Comparison of ENCODE assay signal across 32 mouse cellular contexts in genomic region chr12:51694966-51695365, GRCm38 (mm10). TPM values are rescaled to one million over a fixed set of nuclear protein-coding genes. Genes with fewer than 3 reads are reported as not detected.
A peak's percentile ranks its signal among the peaks of the same experiment; 100 is the strongest.
DNase-seq lines count a peak whose midpoint lies in the region; ATAC-seq and TF ChIP-seq lines count a peak whose summit lies in the region.
"Had no signal": no experiment of that assay in that cellular context is flagged by ENCODE, and none has a peak within 500 bp of the region (broad histone marks: within the 10 kb centered on the region; RNA-seq: fewer than 3 reads in every experiment).

No protein-coding gene starts in this region.

- no peak overlapping the region for H3K4me3 ChIP-seq in heart, embryonic 12.5 days
- H3K4me3 ChIP-seq in intestine, postnatal 0 days (ENCODE audit: low read depth, low read length): no peak overlapping the region
- H3K4me3 ChIP-seq in intestine, embryonic 16.5 days (ENCODE audit: low read length): no peak overlapping the region
- no peak overlapping the region for H3K4me3 ChIP-seq in lung, postnatal 0 days (ENCODE audit: low read depth, low read length)
- no peak overlapping the region for H3K4me3 ChIP-seq in stomach, postnatal 0 days (ENCODE audit: low read depth, low read length)
- H3K4me3 ChIP-seq: erythroblast, embryonic 14.5 days; hindbrain, embryonic 10.5 days; hindbrain, embryonic 15.5 days; limb, embryonic 10.5 days; limb, embryonic 15.5 days; midbrain, embryonic 12.5 days; myocyte; neural tube, embryonic 12.5 days had no signal

- no peak overlapping the region for H3K9ac ChIP-seq in heart, embryonic 12.5 days
- no peak overlapping the region for H3K9ac ChIP-seq in intestine, postnatal 0 days (ENCODE audit: low read depth, low read length)
- H3K9ac ChIP-seq in intestine, embryonic 16.5 days (ENCODE audit: low read depth, low read length): no peak overlapping the region
- H3K9ac ChIP-seq in lung, postnatal 0 days (replicated peaks; ENCODE audit: low read depth): no peak overlapping the region
- H3K9ac ChIP-seq in stomach, postnatal 0 days (ENCODE audit: low read length): no peak overlapping the region
- H3K9ac ChIP-seq: forebrain, postnatal 0 days; hindbrain, embryonic 15.5 days; limb, embryonic 15.5 days; midbrain, embryonic 12.5 days; neural tube, embryonic 12.5 days had no signal

- DNase-seq in heart, postnatal 10 days: no peak
- no peak for DNase-seq in lung, postnatal 0 days (ENCODE audit: low spot score)
- no peak for DNase-seq in lung, postnatal 10 days
- no peak for DNase-seq in stomach, postnatal 0 days (ENCODE audit: low spot score)
- DNase-seq: adrenal gland, adult 2 months; adrenal gland, postnatal 36 days; cerebellum, adult 2 months; cerebellum, postnatal 14 days; forebrain, postnatal 0 days; gastrocnemius, postnatal 10 days; kidney, adult 8-10 months; kidney, postnatal 4 days; lung, adult 2 months; right cerebral cortex, adult 18-20 months; spleen, adult 18-20 months; thymus, adult 2 months; thymus, postnatal 36 days had no signal

- intact Hi-C loops in heart, postnatal 10 days (cut with DNase I): no loop called here

- ATAC-seq in heart, embryonic 12.5 days (ENCODE audit: insufficient number of reproducible peaks, low FRiP score): no peak
- ATAC-seq in intestine, postnatal 0 days: no peak
- ATAC-seq in intestine, embryonic 16.5 days: no peak
- no peak for ATAC-seq in lung, postnatal 0 days
- no peak for ATAC-seq in stomach, postnatal 0 days (ENCODE audit: low FRiP score, low TSS enrichment)
- ATAC-seq: activated CD4-positive, CD25-positive, alpha-beta regulatory T cell, adult 4 months; CD4-positive, CD25-positive, alpha-beta regulatory T cell, adult 4 months; forebrain, postnatal 0 days had no signal

- no peak for TF ChIP-seq CTCF in intestine, postnatal 0 days (IDR thresholded peaks at IDR 0.05; ENCODE audit: low read depth)
- no peak for TF ChIP-seq CTCF in lung, postnatal 0 days (IDR thresholded peaks at IDR 0.05)
- no peak for TF ChIP-seq CTCF in stomach, postnatal 0 days (IDR thresholded peaks at IDR 0.05; ENCODE audit: low read depth)

- peak overlapping the region; percentile 27; the same call in 1 of the 2 replicates for H3K27ac ChIP-seq in heart, embryonic 12.5 days (ENCODE audit: poor library complexity, severe bottlenecking)
- H3K27ac ChIP-seq in intestine, postnatal 0 days (ENCODE audit: low read depth, low read length): peak overlapping the region; percentile 57; the same call in 1 of the 2 replicates
- no peak overlapping the region for H3K27ac ChIP-seq in intestine, embryonic 16.5 days (ENCODE audit: low read length)
- H3K27ac ChIP-seq in lung, postnatal 0 days (ENCODE audit: low read length): peak overlapping the region; percentile 77
- 0 out of 2 replicates have a peak overlapping the region, but pooled peaks have one; percentile 76 for H3K27ac ChIP-seq in stomach, postnatal 0 days (replicated peaks)
- H3K27ac ChIP-seq: hindbrain, embryonic 15.5 days; limb, embryonic 10.5 days; limb, embryonic 15.5 days; midbrain, embryonic 12.5 days; neural tube, embryonic 12.5 days had no signal

- peaks cover 26% of the 10 kb centered on the region for H3K4me1 ChIP-seq in heart, embryonic 12.5 days (replicated peaks)
- H3K4me1 ChIP-seq in intestine, postnatal 0 days (replicated peaks; ENCODE audit: control insufficient read depth, insufficient read depth, low read length): no peaks in the 10 kb centered on the region
- peaks cover 8% of the 10 kb centered on the region for H3K4me1 ChIP-seq in intestine, embryonic 16.5 days (ENCODE audit: control insufficient read depth, insufficient read depth, low read length)
- peaks cover 11% of the 10 kb centered on the region; the same call in 1 of the 2 replicates for H3K4me1 ChIP-seq in lung, postnatal 0 days (ENCODE audit: insufficient read depth, low read depth, low read length)
- H3K4me1 ChIP-seq in stomach, postnatal 0 days (replicated peaks; ENCODE audit: control insufficient read depth, insufficient read depth): no peaks in the 10 kb centered on the region
- H3K4me1 ChIP-seq: midbrain, embryonic 12.5 days had no signal

- H3K9me3 ChIP-seq in heart, embryonic 12.5 days (replicated peaks): no peaks in the 10 kb centered on the region
- H3K9me3 ChIP-seq in intestine, postnatal 0 days (ENCODE audit: control insufficient read depth): no peaks in the 10 kb centered on the region
- no peaks in the 10 kb centered on the region for H3K9me3 ChIP-seq in intestine, embryonic 16.5 days (ENCODE audit: control insufficient read depth, low read length)
- no peaks in the 10 kb centered on the region for H3K9me3 ChIP-seq in lung, postnatal 0 days (ENCODE audit: low read length)
- H3K9me3 ChIP-seq in stomach, postnatal 0 days (ENCODE audit: control insufficient read depth, low read length): no peaks in the 10 kb centered on the region
- H3K9me3 ChIP-seq: hindbrain, embryonic 10.5 days; hindbrain, embryonic 15.5 days; limb, embryonic 10.5 days; limb, embryonic 15.5 days; midbrain, embryonic 12.5 days; neural tube, embryonic 12.5 days had no signal

- H3K36me3 ChIP-seq in heart, embryonic 12.5 days: no peaks in the 10 kb centered on the region
- H3K36me3 ChIP-seq in intestine, postnatal 0 days (ENCODE audit: control insufficient read depth, insufficient read depth): no peaks in the 10 kb centered on the region
- no peaks in the 10 kb centered on the region for H3K36me3 ChIP-seq in intestine, embryonic 16.5 days (ENCODE audit: control insufficient read depth, insufficient read depth, low read length)
- no peaks in the 10 kb centered on the region for H3K36me3 ChIP-seq in lung, postnatal 0 days (ENCODE audit: insufficient read depth, low read length)
- H3K36me3 ChIP-seq in stomach, postnatal 0 days (ENCODE audit: control insufficient read depth, insufficient read depth, low read length): no peaks in the 10 kb centered on the region
- H3K36me3 ChIP-seq: hindbrain, embryonic 10.5 days; hindbrain, embryonic 15.5 days; limb, embryonic 10.5 days; limb, embryonic 15.5 days; midbrain, embryonic 12.5 days; neural tube, embryonic 12.5 days had no signal

- no peak overlapping the region for H3K4me2 ChIP-seq in heart, embryonic 12.5 days
- no peak overlapping the region for H3K4me2 ChIP-seq in intestine, postnatal 0 days (replicated peaks; ENCODE audit: low read depth)
- no peak overlapping the region for H3K4me2 ChIP-seq in intestine, embryonic 16.5 days (ENCODE audit: low read depth, low read length)
- no peak overlapping the region for H3K4me2 ChIP-seq in lung, postnatal 0 days (replicated peaks; ENCODE audit: low read depth, low read length)
- no peak overlapping the region for H3K4me2 ChIP-seq in stomach, postnatal 0 days (replicated peaks; ENCODE audit: low read depth)
- H3K4me2 ChIP-seq: heart, embryonic 11.5 days; hindbrain, embryonic 15.5 days; limb, embryonic 15.5 days; midbrain, embryonic 12.5 days; neural tube, embryonic 12.5 days had no signal

- H3K27me3 ChIP-seq in heart, embryonic 12.5 days (replicated peaks): no peaks in the 10 kb centered on the region
- H3K27me3 ChIP-seq in intestine, postnatal 0 days (replicated peaks; ENCODE audit: control insufficient read depth, insufficient read depth, low read length): no peaks in the 10 kb centered on the region
- no peaks in the 10 kb centered on the region for H3K27me3 ChIP-seq in intestine, embryonic 16.5 days (replicated peaks; ENCODE audit: control insufficient read depth, insufficient read depth, low read length)
- no peaks in the 10 kb centered on the region for H3K27me3 ChIP-seq in lung, postnatal 0 days (replicated peaks; ENCODE audit: insufficient read depth, low read length)
- H3K27me3 ChIP-seq in stomach, postnatal 0 days (ENCODE audit: control insufficient read depth, insufficient read depth, low read length): no peaks in the 10 kb centered on the region
- H3K27me3 ChIP-seq: hindbrain, embryonic 15.5 days; limb, embryonic 15.5 days; megakaryocyte, embryonic 14.5 days; midbrain, embryonic 12.5 days; neural tube, embryonic 12.5 days had no signal

- 79% methylated on average over 1 of the region's 1 CpGs for WGBS in heart, embryonic 12.5 days
- WGBS in intestine, postnatal 0 days: 58% methylated on average over 1 of the region's 1 CpGs
- 74% methylated on average over 1 of the region's 1 CpGs for WGBS in intestine, embryonic 16.5 days
- WGBS in lung, postnatal 0 days: 37% methylated on average over 1 of the region's 1 CpGs
- WGBS in stomach, postnatal 0 days: 54% methylated on average over 1 of the region's 1 CpGs

- TF ChIP-seq EP300 in lung, postnatal 0 days (IDR thresholded peaks at IDR 0.05): peak; percentile 64; the same call in 1 of the 2 replicates
- TF ChIP-seq EP300 in stomach, postnatal 0 days (optimal IDR thresholded peaks at IDR 0.05): no peak

RNA-seq across cellular contexts. Expression of gene Strn3, which starts 3.3 kb away (rescaled TPM):
- 54.8 and 58.6 TPM in 2 replicates for polyA plus RNA-seq in heart, embryonic 12.5 days (2016; fragmentation: Nextera tagmentation; extraction: Ambion mirVana)
- total RNA-seq in heart, postnatal 10 days (2021): 10 to 100 TPM; 88.2 to 97.4 TPM
- polyA plus RNA-seq in intestine, postnatal 0 days (2015; fragmentation: Nextera tagmentation; extraction: Ambion mirVana): 22.2 and 22.9 TPM in 2 replicates
- polyA plus RNA-seq in intestine, embryonic 16.5 days (2015; fragmentation: Nextera tagmentation; extraction: Ambion mirVana): 14.5 and 25.2 TPM in 2 replicates
- polyA plus RNA-seq in lung, postnatal 0 days (2015; fragmentation: Nextera tagmentation; extraction: Ambion mirVana): 34.2 and 34.8 TPM in 2 replicates
- polyA plus RNA-seq in stomach, postnatal 0 days (2015; fragmentation: Nextera tagmentation; extraction: Ambion mirVana): 25.7 and 26.0 TPM in 2 replicates

RNA-seq across cellular contexts. Expression of gene Ap4s1, which starts 4.1 kb away (rescaled TPM):
- 36.3 and 36.6 TPM in 2 replicates for polyA plus RNA-seq in heart, embryonic 12.5 days (2016; fragmentation: Nextera tagmentation; extraction: Ambion mirVana)
- total RNA-seq in heart, postnatal 10 days (2021): 10 to 100 TPM; 36.9 to 37.8 TPM
- 24.0 and 25.7 TPM in 2 replicates for polyA plus RNA-seq in intestine, postnatal 0 days (2015; fragmentation: Nextera tagmentation; extraction: Ambion mirVana)
- polyA plus RNA-seq in intestine, embryonic 16.5 days (2015; fragmentation: Nextera tagmentation; extraction: Ambion mirVana): 20.7 and 21.1 TPM in 2 replicates
- 30.8 and 35.1 TPM in 2 replicates for polyA plus RNA-seq in lung, postnatal 0 days (2015; fragmentation: Nextera tagmentation; extraction: Ambion mirVana)
- polyA plus RNA-seq in stomach, postnatal 0 days (2015; fragmentation: Nextera tagmentation; extraction: Ambion mirVana): 28.8 and 30.3 TPM in 2 replicates
